Comparison of ENCODE assay signal across 8 mouse cellular contexts in genomic region chr7:130645332-130645993, GRCm38 (mm10).
DNase-seq lines count a peak whose midpoint lies in the region; ATAC-seq and TF ChIP-seq lines count a peak whose summit lies in the region.

No protein-coding gene starts in this region.

- WGBS in spleen, adult 2 months, result 4% methylated on average over 15 of the region's 15 CpGs
- WGBS in hindbrain, embryonic 14.5 days, result 20% methylated on average over 15 of the region's 15 CpGs
- WGBS in liver, postnatal 0 days (ENCODE audit: insufficient replicate concordance), result 9% methylated on average over 15 of the region's 15 CpGs
- 11% methylated on average over 15 of the region's 15 CpGs for WGBS in stomach, postnatal 0 days

- H3K4me2 ChIP-seq in hindbrain, embryonic 14.5 days (replicated peaks), result peak overlapping the region; percentile 99
- H3K4me2 ChIP-seq in liver, postnatal 0 days (ENCODE audit: low read depth, low read length), result peak overlapping the region; percentile 97
- peak overlapping the region; percentile 92 for H3K4me2 ChIP-seq in stomach, postnatal 0 days (replicated peaks; ENCODE audit: low read depth)

- no peaks in the 10 kb centered on the region for H3K36me3 ChIP-seq in spleen, adult 2 months (ENCODE audit: control insufficient read depth, insufficient read depth, low read length)
- H3K36me3 ChIP-seq in hindbrain, embryonic 14.5 days (replicated peaks; ENCODE audit: control insufficient read depth, insufficient read depth), result no peaks in the 10 kb centered on the region
- H3K36me3 ChIP-seq in liver, postnatal 0 days (replicated peaks; ENCODE audit: insufficient read depth, low read length), result no peaks in the 10 kb centered on the region
- H3K36me3 ChIP-seq in stomach, postnatal 0 days (ENCODE audit: control insufficient read depth, insufficient read depth, low read length), result no peaks in the 10 kb centered on the region

- DNase-seq in spleen, adult 2 months (ENCODE audit: low read depth in 1 of 2, low spot score in 2 of 2), result peak in 1 of 2 experiments; percentile 10
- no peak for DNase-seq in spleen, adult 18-20 months
- peak; percentile 29 for DNase-seq in c-Kit-positive CD71-negative TER-119-negative erythroid progenitor cells, embryonic 14.5 days (ENCODE audit: low read depth)
- no peak for DNase-seq in hindbrain, embryonic 14.5 days (ENCODE audit: low spot score)
- DNase-seq in liver, postnatal 0 days, result no peak
- no peak for DNase-seq in stomach, postnatal 0 days (ENCODE audit: low spot score)
- no peak for DNase-seq in cerebellum, adult 11-12 months
- DNase-seq in layer of hippocampus, adult 9-11 months, result no peak

- peak overlapping the region; percentile 62; the same call in 1 of the 2 replicates for H3K9ac ChIP-seq in hindbrain, embryonic 14.5 days
- peak overlapping the region; percentile 78 for H3K9ac ChIP-seq in liver, postnatal 0 days (replicated peaks)
- peak overlapping the region; percentile 92 for H3K9ac ChIP-seq in stomach, postnatal 0 days (ENCODE audit: low read length)

- H3K4me3 ChIP-seq in spleen, adult 2 months (ENCODE audit: extremely low read depth, insufficient read depth, insufficient read length), result peak overlapping the region; percentile 60
- peak overlapping the region; percentile 45 for H3K4me3 ChIP-seq in hindbrain, embryonic 14.5 days (replicated peaks; ENCODE audit: low read length)
- peak overlapping the region; percentile 69 for H3K4me3 ChIP-seq in liver, postnatal 0 days (ENCODE audit: low read depth, low read length)
- peak overlapping the region; percentile 66 for H3K4me3 ChIP-seq in stomach, postnatal 0 days (ENCODE audit: low read depth, low read length)

- TF ChIP-seq POLR2A in spleen, adult 2 months (IDR thresholded peaks at IDR 0.05; ENCODE audit: low read depth, low read length), result no peak

- H3K9me3 ChIP-seq in hindbrain, embryonic 14.5 days (ENCODE audit: control insufficient read depth, low read length), result no peaks in the 10 kb centered on the region
- H3K9me3 ChIP-seq in liver, postnatal 0 days (ENCODE audit: low read length), result no peaks in the 10 kb centered on the region
- H3K9me3 ChIP-seq in stomach, postnatal 0 days (ENCODE audit: control insufficient read depth, low read length), result no peaks in the 10 kb centered on the region

- ATAC-seq in hindbrain, embryonic 14.5 days (ENCODE audit: low FRiP score), result no peak; the same call in 1 of the 2 replicates
- ATAC-seq in liver, postnatal 0 days, result peak; percentile 29
- peak; percentile 59 for ATAC-seq in stomach, postnatal 0 days (ENCODE audit: low FRiP score, low TSS enrichment)

- no peaks in the 10 kb centered on the region for H3K27me3 ChIP-seq in spleen, adult 2 months (ENCODE audit: control insufficient read depth, insufficient read depth, low read length)
- no peaks in the 10 kb centered on the region; the same call in 1 of the 2 replicates for H3K27me3 ChIP-seq in hindbrain, embryonic 14.5 days (ENCODE audit: control insufficient read depth, insufficient read depth, low read length)
- no peaks in the 10 kb centered on the region for H3K27me3 ChIP-seq in liver, postnatal 0 days (ENCODE audit: insufficient read depth, low read length)
- H3K27me3 ChIP-seq in stomach, postnatal 0 days (ENCODE audit: control insufficient read depth, insufficient read depth, low read length), result no peaks in the 10 kb centered on the region

- no peak for TF ChIP-seq EP300 in liver, postnatal 0 days (IDR thresholded peaks at IDR 0.05; ENCODE audit: low read depth)
- no peak for TF ChIP-seq EP300 in stomach, postnatal 0 days (optimal IDR thresholded peaks at IDR 0.05)

- no peak for TF ChIP-seq CTCF in spleen, adult 2 months (IDR thresholded peaks at IDR 0.05; ENCODE audit: extremely low read depth, insufficient read depth, insufficient read length, insufficient replicate concordance)
- TF ChIP-seq CTCF in liver, postnatal 0 days (IDR thresholded peaks at IDR 0.05; ENCODE audit: low read depth), result no peak
- TF ChIP-seq CTCF in stomach, postnatal 0 days (IDR thresholded peaks at IDR 0.05; ENCODE audit: low read depth), result no peak

- peaks cover 2% of the 10 kb centered on the region; the same call in 1 of the 2 replicates for H3K4me1 ChIP-seq in spleen, adult 2 months (ENCODE audit: control insufficient read depth, insufficient read depth, insufficient read length)
- peaks cover 11% of the 10 kb centered on the region for H3K4me1 ChIP-seq in hindbrain, embryonic 14.5 days (replicated peaks; ENCODE audit: control insufficient read depth, insufficient read depth, low read length)
- H3K4me1 ChIP-seq in liver, postnatal 0 days (ENCODE audit: insufficient read depth), result peaks cover 15% of the 10 kb centered on the region
- H3K4me1 ChIP-seq in stomach, postnatal 0 days (replicated peaks; ENCODE audit: control insufficient read depth, insufficient read depth), result peaks cover 5% of the 10 kb centered on the region; the same call in 1 of the 2 replicates

- H3K27ac ChIP-seq in spleen, adult 2 months (ENCODE audit: insufficient read depth, low read length), result peak overlapping the region; percentile 59
- H3K27ac ChIP-seq in hindbrain, embryonic 14.5 days, result 0 out of 2 replicates have a peak overlapping the region, but pooled peaks have one; percentile 16
- H3K27ac ChIP-seq in liver, postnatal 0 days (ENCODE audit: low read depth), result peak overlapping the region; percentile 93
- H3K27ac ChIP-seq in stomach, postnatal 0 days (replicated peaks), result peak overlapping the region; percentile 98

Comparison
In these comparisons a context has a peak if more than half of its experiments do, and no peak if none do; other contexts are left out.
1. H3K27ac ChIP-seq: peak in every context shown above with its lines; median percentile 98 in stomach, postnatal 0 days; 93 in liver, postnatal 0 days; 59 in spleen, adult 2 months; 16 in hindbrain, embryonic 14.5 days.